Mouse (Mus musculus) kidney, embryonic 15.5 days (tissue): ENCODE measurements around the gene Bcl3. TPM values are rescaled to one million over a fixed set of nuclear protein-coding genes. Genes with fewer than 3 reads are reported as not detected.

Source experiments
- ATAC-seq: fragments of 200-750 bp; cut with Nextera tagmentation; replicated peaks from 2 replicates; pipeline ENCODE4 v1.8.0; 2017; ENCODE audit warnings: moderate TSS enrichment; ENCODE audit not compliant: low FRiP score
- H3K27ac ChIP-seq: fragments of 300-500 bp; sonication (generic); 2 replicates; pipeline ENCODE4 v1.5.1; 2015; ENCODE audit warnings: mild to moderate bottlenecking, inconsistent platforms
- H3K27me3 ChIP-seq: fragments of 300-500 bp; sonication (generic); 2 replicates; pipeline ENCODE4 v1.6.1; 2015; ENCODE audit warnings: inconsistent platforms
- H3K36me3 ChIP-seq: fragments of 300-500 bp; sonication (generic); 2 replicates; pipeline ENCODE4 v1.6.1; 2015; ENCODE audit warnings: inconsistent platforms
- H3K4me1 ChIP-seq: fragments of 300-500 bp; sonication (generic); 2 replicates; pipeline ENCODE4 v1.6.1; 2015; ENCODE audit warnings: inconsistent platforms
- H3K4me2 ChIP-seq: fragments of 300-500 bp; sonication (generic); 2 replicates; pipeline ENCODE4 v1.6.1; 2015; ENCODE audit warnings: moderate library complexity, mild to moderate bottlenecking, inconsistent platforms
- H3K4me3 ChIP-seq: fragments of 300-500 bp; sonication (generic); replicated peaks from 2 replicates; pipeline ENCODE4 v1.5.1; 2015; ENCODE audit warnings: mild to moderate bottlenecking, inconsistent platforms
- H3K9ac ChIP-seq: fragments of 300-500 bp; sonication (generic); 2 replicates; pipeline ENCODE4 v1.6.1; 2015; ENCODE audit warnings: mild to moderate bottlenecking, inconsistent platforms
- H3K9me3 ChIP-seq: fragments of 300-500 bp; sonication (generic); replicated peaks from 2 replicates; pipeline ENCODE4 v1.6.1; 2016; ENCODE audit warnings: inconsistent platforms
- WGBS: fragments of 180-500 bp; shearing (Covaris S2); methylation state at CpG from one replicate; pipeline ENCODE4 v1.1.7; 2015; ENCODE audit warnings: mixed read lengths; 5-methylcytosine and 5-hydroxymethylcytosine counted together
- polyA plus RNA-seq: library from polyadenylated mRNA; unstranded; fragments of >200 nt; fragmentation: Nextera tagmentation; extraction: Ambion mirVana; gene quantifications from 2 replicates; pipeline ENCODE4 v1.2.1, GENCODE M21; 2015

Bcl3 gene
- polyA plus RNA-seq, 1 experiment from 2014 or later, result 4.9 TPM

DNA sequence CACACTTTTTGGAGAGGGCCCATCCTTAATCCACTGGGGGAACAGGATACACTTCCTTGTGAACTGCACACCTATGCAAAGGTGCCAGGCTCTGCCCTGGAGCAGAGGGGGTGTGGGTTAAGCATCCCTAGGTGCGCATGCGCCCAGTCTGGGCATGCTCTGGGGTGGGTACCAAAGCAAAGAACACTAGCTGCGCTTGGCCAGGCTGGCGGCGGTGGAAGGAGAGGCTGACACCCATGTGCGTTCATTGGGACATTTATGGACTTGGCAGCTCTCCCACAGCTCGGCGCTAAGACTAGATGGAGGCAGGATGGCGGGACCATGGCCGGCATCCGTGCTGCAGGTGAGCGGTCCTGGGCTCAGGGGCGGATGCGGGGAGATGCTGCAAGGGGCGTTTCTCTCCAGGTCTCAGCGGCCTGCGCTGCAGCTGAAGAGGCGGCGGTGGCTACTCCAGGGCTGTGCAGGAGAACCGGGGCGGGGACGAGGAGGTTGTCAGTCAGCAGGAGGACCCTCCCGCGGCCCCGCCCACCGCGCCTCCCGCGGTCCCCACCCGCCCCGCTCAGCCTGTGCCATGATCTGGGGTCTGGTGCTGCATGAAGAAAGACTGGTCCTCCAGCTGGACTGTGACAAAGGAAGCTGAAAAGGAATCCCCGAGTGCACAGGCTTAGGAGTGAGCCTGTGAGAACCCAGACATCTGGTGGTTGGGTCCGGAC, 29.4 kb upstream of the Bcl3 start, which contains the start of gene Gm19345:
TSS of gene Gm19345 (plus strand) at position 146 of the 713 bp plus-strand sequence.
- 4% methylated on average over 30 of the region's 33 CpGs for WGBS
- H3K27me3 ChIP-seq, result peaks cover 42% of the 10 kb centered on the region
- peak; percentile 85 for ATAC-seq
- no peaks in the 10 kb centered on the region for H3K9me3 ChIP-seq
- no peak within 1 kb of the TSS for H3K27ac ChIP-seq
- H3K9ac ChIP-seq, result no peak within 1 kb of the TSS
- peak within 1 kb of the TSS; percentile 60 for H3K4me2 ChIP-seq
- H3K4me3 ChIP-seq, result peak within 1 kb of the TSS; percentile 29
- no peaks in the 10 kb centered on the region for H3K36me3 ChIP-seq
- H3K4me1 ChIP-seq, result peaks cover 13% of the 10 kb centered on the region

DNA sequence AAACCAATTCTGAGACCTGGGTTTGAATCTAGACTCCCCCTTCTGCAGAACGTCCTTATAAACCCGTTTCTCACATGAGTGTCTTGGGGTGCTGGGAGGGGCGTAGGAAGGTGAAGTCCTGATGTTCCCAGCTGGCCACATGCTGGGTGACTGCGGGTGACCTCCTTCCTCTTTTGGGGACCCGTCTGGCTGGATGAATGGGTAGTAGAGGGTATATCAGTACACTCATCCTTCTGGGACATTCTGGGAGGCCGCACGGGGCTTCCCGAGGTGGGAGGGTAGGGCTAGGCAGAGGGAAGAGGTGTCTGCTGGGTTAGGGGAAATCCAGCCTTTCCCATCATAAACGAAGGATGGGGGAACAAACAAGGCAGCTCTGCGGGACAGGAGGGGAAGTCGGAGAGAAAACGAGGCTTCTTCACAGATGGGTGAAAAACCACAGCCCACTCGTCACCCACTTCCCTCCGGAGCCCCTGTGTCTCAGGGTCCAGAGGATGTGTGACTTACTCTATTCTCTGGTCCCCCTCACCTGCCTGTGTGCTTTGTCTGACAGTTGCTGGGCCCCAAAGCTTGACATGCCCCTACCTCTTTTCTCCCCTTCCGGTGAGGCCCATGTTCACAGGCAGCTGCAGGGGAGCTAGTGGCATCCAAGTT, 22.1 kb upstream of the Bcl3 start:
- Histone ChIP-seq H3K4me3 (no peak overlapping the region), H3K9me3 (no peaks in the 10 kb centered on the region), H3K4me2 (no peak overlapping the region), H3K36me3 (no peaks in the 10 kb centered on the region), H3K4me1 (peaks cover 12% of the 10 kb centered on the region), H3K27me3 (peaks cover 51% of the 10 kb centered on the region), H3K9ac (no peak overlapping the region), H3K27ac (no peak overlapping the region)
- ATAC-seq, result no peak
- 63% methylated on average over 15 of the region's 15 CpGs for WGBS

DNA sequence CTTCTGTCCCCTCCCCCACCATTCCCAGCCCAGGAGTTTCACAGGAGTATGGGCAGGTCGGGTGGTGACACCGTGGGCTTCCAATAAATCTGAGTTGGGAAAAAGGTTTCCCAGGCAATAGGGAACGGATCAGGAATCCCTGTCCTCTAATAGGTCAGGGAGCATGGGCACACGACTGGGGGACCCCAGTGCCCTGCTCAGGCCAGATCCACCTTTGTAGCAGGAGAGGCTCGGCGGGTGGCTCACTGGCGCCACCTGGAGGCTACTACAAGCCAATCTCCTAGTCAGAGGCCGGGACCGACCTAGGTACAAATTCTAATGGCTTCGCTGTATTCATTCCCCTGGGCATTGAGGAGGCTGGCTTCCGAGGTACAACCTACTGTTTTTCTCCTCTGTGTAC, 21.0 kb upstream of the Bcl3 start:
- no peak overlapping the region for H3K4me3 ChIP-seq
- H3K9ac ChIP-seq, result no peak overlapping the region
- H3K36me3 ChIP-seq, result no peaks in the 10 kb centered on the region
- WGBS, result 3% methylated on average over 11 of the region's 11 CpGs
- H3K27ac ChIP-seq, result no peak overlapping the region
- H3K9me3 ChIP-seq, result no peaks in the 10 kb centered on the region
- 0 out of 2 replicates have a peak overlapping the region, but pooled peaks have one; percentile 33 for H3K4me2 ChIP-seq
- H3K4me1 ChIP-seq, result peaks cover 12% of the 10 kb centered on the region
- peaks cover 46% of the 10 kb centered on the region for H3K27me3 ChIP-seq
- ATAC-seq, result peak; percentile 78

DNA sequence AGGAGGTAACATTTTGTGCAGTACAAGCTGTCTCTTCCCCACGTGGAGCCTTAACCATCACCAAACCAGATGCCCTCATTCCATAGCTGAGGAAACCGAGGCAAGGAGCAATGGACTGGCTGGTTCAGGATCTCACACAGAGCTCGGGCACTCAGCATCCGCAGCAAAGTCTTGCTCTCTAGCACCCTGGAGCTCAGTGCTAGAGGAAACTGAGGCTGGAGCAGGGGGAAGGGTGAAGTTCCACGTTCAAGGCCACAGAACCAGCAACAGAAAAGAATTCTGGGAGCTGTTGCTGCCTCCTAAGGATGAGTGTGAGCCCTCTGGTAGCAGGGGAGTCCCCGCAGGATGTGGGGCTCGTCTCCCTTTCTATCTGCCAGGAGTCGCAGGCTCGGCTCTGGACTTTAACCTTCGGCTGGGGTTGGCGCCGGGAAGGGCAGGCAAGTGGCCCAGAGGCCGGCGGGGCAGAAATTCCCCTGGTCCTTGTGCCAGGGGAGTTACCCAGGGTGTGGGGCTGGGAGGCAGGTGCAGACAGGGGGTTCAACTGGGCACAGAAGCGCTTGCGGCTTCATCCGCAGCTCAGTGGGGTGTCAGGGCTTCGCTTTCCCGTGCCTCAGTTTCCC, 20.4 kb upstream of the Bcl3 start:
- no peak overlapping the region for H3K9ac ChIP-seq
- peak; percentile 24; the same call in 1 of the 2 replicates for ATAC-seq
- no peak overlapping the region for H3K27ac ChIP-seq
- no peak overlapping the region for H3K4me3 ChIP-seq
- no peak overlapping the region for H3K4me2 ChIP-seq
- H3K4me1 ChIP-seq, result peaks cover 12% of the 10 kb centered on the region
- H3K9me3 ChIP-seq, result no peaks in the 10 kb centered on the region
- 32% methylated on average over 19 of the region's 19 CpGs for WGBS
- no peaks in the 10 kb centered on the region for H3K36me3 ChIP-seq
- H3K27me3 ChIP-seq, result peaks cover 43% of the 10 kb centered on the region

DNA sequence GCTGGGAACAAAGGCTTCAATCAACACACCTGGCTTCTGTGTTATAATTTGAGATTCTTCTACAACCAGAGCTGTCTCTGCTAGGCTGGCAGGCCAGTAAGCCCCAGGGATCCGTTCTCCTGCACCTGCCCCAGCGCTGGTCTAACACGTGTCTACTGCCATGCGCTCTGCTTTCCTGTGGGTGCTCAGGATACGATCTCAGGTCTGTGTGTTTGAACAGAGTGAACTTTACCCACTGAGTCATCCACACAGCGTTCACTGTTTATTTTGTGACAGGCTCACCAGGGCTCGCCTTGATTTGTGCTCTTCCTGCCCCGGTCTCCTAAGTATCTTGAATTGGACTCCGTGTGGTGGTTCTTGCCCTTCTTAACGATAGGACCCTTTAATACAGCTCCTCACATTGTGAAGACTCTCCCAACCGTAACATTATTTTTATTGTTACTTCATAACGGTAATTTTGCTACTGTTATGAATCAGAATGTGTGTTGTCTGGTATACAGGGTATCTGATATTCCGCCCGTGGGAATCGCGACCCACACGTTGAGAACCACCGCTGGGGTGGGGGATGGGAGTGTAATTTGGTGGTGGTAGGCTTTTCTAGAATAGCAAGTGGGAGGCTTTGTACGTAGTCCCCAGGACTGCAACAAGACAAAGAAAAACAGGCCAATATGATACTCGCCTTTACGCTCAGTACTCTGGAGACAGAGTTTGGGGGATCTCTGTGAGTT, 19.3 kb upstream of the Bcl3 start:
- no peak overlapping the region for H3K4me3 ChIP-seq
- WGBS, result 73% methylated on average over 21 of the region's 21 CpGs
- no peak overlapping the region for H3K27ac ChIP-seq
- H3K9ac ChIP-seq, result no peak overlapping the region
- no peak for ATAC-seq
- H3K4me2 ChIP-seq, result no peak overlapping the region
- H3K9me3 ChIP-seq, result no peaks in the 10 kb centered on the region
- peaks cover 6% of the 10 kb centered on the region for H3K4me1 ChIP-seq
- peaks cover 38% of the 10 kb centered on the region for H3K27me3 ChIP-seq
- H3K36me3 ChIP-seq, result no peaks in the 10 kb centered on the region

DNA sequence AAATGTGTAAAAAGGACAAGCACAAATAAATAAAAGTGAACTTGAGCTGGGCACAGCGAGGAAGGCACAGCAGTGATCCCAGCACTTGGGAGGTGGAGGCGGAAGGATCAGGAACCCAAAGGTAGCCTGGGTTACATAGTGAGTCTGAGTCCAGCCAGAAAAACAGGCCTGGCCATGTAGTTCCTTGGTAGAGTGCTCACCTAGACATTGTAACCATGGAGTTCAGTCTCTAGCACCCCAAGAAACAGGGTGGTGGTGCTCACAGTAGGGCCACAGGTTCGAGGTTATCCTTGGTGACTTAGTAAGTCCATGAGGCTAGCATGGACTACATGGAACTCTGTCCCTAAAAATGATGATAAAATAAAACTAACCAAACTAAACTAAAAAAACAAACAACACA, 18.4 kb upstream of the Bcl3 start:
- H3K27ac ChIP-seq, result no peak overlapping the region
- no peak overlapping the region for H3K4me2 ChIP-seq
- H3K4me3 ChIP-seq, result no peak overlapping the region
- H3K36me3 ChIP-seq, result no peaks in the 10 kb centered on the region
- peaks cover 6% of the 10 kb centered on the region; the same call in 1 of the 2 replicates for H3K4me1 ChIP-seq
- ATAC-seq, result no peak
- H3K9me3 ChIP-seq, result no peaks in the 10 kb centered on the region
- 74% methylated on average over 3 of the region's 3 CpGs for WGBS
- H3K27me3 ChIP-seq, result peaks cover 31% of the 10 kb centered on the region
- H3K9ac ChIP-seq, result no peak overlapping the region

DNA sequence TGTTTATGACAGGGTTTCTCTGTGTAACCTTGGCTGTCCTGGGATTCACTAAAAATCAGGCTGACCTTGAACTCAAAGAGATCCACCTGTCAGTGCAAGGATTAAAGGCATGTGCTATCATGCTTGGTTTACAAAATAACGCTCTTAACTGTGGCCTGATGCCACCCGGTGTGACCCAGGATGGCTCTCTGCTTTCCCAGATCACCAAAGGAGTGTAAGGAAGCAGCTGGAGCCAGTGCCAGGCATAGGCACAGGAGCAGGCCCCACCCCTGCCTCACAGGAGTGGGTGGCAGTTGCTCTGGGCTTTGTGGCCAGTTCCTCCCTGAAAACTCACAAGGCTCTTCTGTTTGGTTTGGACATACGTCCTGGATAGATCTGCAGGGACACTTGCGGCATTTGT, 17.8 kb upstream of the Bcl3 start:
- H3K4me1 ChIP-seq, result peaks cover 6% of the 10 kb centered on the region; the same call in 1 of the 2 replicates
- no peak for ATAC-seq
- H3K4me3 ChIP-seq, result no peak overlapping the region
- no peak overlapping the region for H3K4me2 ChIP-seq
- H3K9me3 ChIP-seq, result no peaks in the 10 kb centered on the region
- peaks cover 26% of the 10 kb centered on the region for H3K27me3 ChIP-seq
- H3K27ac ChIP-seq, result no peak overlapping the region
- WGBS, result 83% methylated on average over 4 of the region's 4 CpGs
- no peak overlapping the region for H3K9ac ChIP-seq
- H3K36me3 ChIP-seq, result no peaks in the 10 kb centered on the region

DNA sequence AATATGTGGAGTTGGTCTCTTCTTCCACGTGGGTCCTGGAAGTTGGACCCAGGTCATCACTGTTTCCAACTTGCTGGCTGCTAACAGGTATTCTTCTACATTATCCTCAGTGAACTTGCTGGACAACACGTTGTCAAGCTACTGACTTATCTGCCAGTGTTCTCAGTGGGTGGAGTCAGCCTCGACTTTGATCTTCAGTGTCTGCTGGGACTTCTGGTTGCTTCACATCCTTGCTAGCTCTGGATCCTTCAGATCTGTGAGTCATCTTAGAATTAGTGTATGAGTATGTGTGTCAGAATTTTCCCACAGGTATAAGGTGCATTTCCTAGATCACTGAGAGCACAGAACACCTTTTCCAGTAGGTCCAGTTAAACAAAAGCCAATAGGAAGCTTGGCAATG, 14.3 kb upstream of the Bcl3 start:
- H3K36me3 ChIP-seq, result no peaks in the 10 kb centered on the region
- H3K27ac ChIP-seq, result no peak overlapping the region
- H3K4me1 ChIP-seq, result no peaks in the 10 kb centered on the region
- 60% methylated on average over 3 of the region's 3 CpGs for WGBS
- no peak overlapping the region for H3K9ac ChIP-seq
- H3K4me2 ChIP-seq, result no peak overlapping the region
- no peak overlapping the region for H3K4me3 ChIP-seq
- no peaks in the 10 kb centered on the region for H3K27me3 ChIP-seq
- ATAC-seq, result no peak
- no peaks in the 10 kb centered on the region for H3K9me3 ChIP-seq

DNA sequence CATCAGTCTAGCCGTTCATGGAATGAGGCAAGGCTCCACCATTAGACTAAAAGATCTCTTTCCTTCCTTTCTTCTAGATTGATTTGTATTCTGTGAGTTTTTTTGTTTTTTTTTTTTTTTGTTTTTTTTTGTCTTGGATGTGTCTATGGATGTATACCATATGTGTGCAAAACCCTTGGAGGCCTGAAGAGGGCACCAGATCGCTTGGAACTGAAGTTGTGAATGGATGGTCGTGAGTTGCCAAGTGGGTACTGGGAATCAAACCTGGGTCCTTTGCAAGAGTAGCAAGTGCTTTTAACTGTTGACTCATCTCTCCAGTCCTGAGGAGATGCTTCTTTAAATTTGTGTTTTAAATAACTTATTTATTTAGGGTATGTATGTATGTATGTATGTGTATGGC, 11.5 kb upstream of the Bcl3 start:
- no peak for ATAC-seq
- Histone ChIP-seq H3K36me3 (no peaks in the 10 kb centered on the region), H3K27ac (no peak overlapping the region), H3K9ac (no peak overlapping the region), H3K4me1 (peaks cover 10% of the 10 kb centered on the region), H3K27me3 (no peaks in the 10 kb centered on the region), H3K4me3 (no peak overlapping the region), H3K9me3 (no peaks in the 10 kb centered on the region), H3K4me2 (no peak overlapping the region)
- WGBS, result 65% methylated on average over 3 of the region's 3 CpGs

DNA sequence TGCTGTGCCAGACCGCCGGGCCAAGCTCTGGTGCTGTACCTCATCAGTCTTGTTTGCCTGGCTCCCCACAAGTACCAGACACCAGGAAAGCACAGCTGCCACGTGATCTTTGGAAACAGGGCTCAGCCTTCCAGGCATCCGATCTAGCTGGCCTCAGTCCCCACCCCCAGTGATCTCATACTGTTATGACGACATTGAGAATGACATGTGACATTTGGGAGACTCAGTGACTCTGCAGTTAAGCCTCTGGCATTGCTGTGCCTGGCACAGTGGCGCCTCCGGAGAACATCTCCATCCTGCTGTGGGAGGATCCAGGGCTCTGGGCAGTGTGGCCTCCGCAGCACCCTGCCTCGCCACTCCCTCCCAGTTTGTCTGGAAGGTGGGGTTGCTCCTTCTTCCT, 9.3 kb upstream of the Bcl3 start:
- no peak overlapping the region for H3K4me3 ChIP-seq
- no peak overlapping the region for H3K4me2 ChIP-seq
- H3K4me1 ChIP-seq, result peaks cover 14% of the 10 kb centered on the region
- no peak for ATAC-seq
- 54% methylated on average over 9 of the region's 9 CpGs for WGBS
- H3K36me3 ChIP-seq, result no peaks in the 10 kb centered on the region
- H3K9ac ChIP-seq, result no peak overlapping the region
- H3K27ac ChIP-seq, result no peak overlapping the region
- no peaks in the 10 kb centered on the region for H3K27me3 ChIP-seq
- H3K9me3 ChIP-seq, result no peaks in the 10 kb centered on the region

DNA sequence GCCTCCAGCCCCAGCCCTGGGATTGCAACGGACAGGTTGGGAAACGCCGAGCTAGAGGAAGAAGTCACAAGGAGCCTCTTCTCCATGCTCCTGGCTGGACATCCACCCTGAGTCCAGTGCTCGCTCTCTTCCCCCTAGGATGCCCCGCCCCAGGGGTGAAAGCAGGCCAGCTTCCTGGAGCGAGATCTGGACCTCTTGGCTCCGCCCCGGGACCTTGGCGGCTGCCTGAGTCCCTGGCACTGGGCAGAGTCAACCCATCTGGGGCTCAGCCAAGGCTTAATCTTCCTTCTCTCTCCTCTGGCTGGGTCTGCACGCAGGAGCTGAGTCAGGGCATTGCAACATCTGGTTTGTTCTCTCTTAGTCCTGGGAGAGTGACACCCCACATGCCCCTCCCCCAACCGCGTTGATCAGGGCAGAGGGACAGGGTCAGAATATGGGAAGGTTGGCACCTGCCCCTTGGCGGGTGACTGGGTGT, 8.1 kb upstream of the Bcl3 start:
- H3K9me3 ChIP-seq, result no peaks in the 10 kb centered on the region
- H3K4me3 ChIP-seq, result no peak overlapping the region
- no peaks in the 10 kb centered on the region for H3K36me3 ChIP-seq
- peaks cover 16% of the 10 kb centered on the region for H3K4me1 ChIP-seq
- no peaks in the 10 kb centered on the region for H3K27me3 ChIP-seq
- H3K4me2 ChIP-seq, result peak overlapping the region; percentile 27
- 0 out of 2 replicates have a peak overlapping the region, but pooled peaks have one; percentile 7 for H3K9ac ChIP-seq
- peak; percentile 76 for ATAC-seq
- WGBS, result 31% methylated on average over 13 of the region's 13 CpGs
- H3K27ac ChIP-seq, result 0 out of 2 replicates have a peak overlapping the region, but pooled peaks have one; percentile 13
